Mouse (Mus musculus) heart, embryonic 16.5 days (tissue): ENCODE measurements around the gene Prrg3. TPM values are rescaled to one million over a fixed set of nuclear protein-coding genes. Genes with fewer than 3 reads are reported as not detected.

Experiments used
- ATAC-seq: fragments of 200-750 bp; cut with Nextera tagmentation; replicated peaks from 2 replicates; pipeline ENCODE4 v1.8.0; 2017; ENCODE audit warnings: moderate number of reproducible peaks; ENCODE audit not compliant: insufficient read depth, low FRiP score; ENCODE audit errors: extremely low read depth
- H3K27ac ChIP-seq: fragments of 300-500 bp; sonication (generic); 2 replicates; pipeline ENCODE4 v1.5.1; 2014; ENCODE audit warnings: mild to moderate bottlenecking, low read length, control low read depth, moderate library complexity
- H3K27me3 ChIP-seq: fragments of 300-500 bp; sonication (generic); 2 replicates; pipeline ENCODE4 v1.6.1; 2014; ENCODE audit warnings: low read length, mixed read lengths; ENCODE audit not compliant: control insufficient read depth, insufficient read depth
- H3K36me3 ChIP-seq: fragments of 300-500 bp; sonication (generic); 2 replicates; pipeline ENCODE4 v1.6.1; 2014; ENCODE audit not compliant: control insufficient read depth, insufficient read depth
- H3K4me1 ChIP-seq: fragments of 300-500 bp; sonication (generic); 2 replicates; pipeline ENCODE4 v1.6.1; 2014; ENCODE audit warnings: low read length, mixed read lengths; ENCODE audit not compliant: control insufficient read depth, insufficient read depth
- H3K4me2 ChIP-seq: fragments of 300-500 bp; sonication (generic); 2 replicates; pipeline ENCODE4 v1.6.1; 2014; ENCODE audit warnings: low read depth, mild to moderate bottlenecking, control low read depth, low read length
- H3K4me3 ChIP-seq: fragments of 300-500 bp; sonication (generic); 2 replicates; pipeline ENCODE4 v1.5.1; 2014; ENCODE audit warnings: mild to moderate bottlenecking, control low read depth, low read length
- H3K9ac ChIP-seq: fragments of 300-500 bp; sonication (generic); 2 replicates; pipeline ENCODE4 v1.6.1; 2014; ENCODE audit warnings: low read length, control low read depth
- H3K9me3 ChIP-seq: fragments of 300-500 bp; sonication (generic); replicated peaks from 2 replicates; pipeline ENCODE4 v1.6.1; 2016; ENCODE audit warnings: low read length; ENCODE audit not compliant: control insufficient read depth
- WGBS: fragments of 180-500 bp; shearing (Covaris S2); extraction: QIAGEN DNeasy Blood & Tissue Kit; methylation state at CpG from one replicate; pipeline ENCODE4 v1.1.7; 2014; 5-methylcytosine and 5-hydroxymethylcytosine counted together
- polyA plus RNA-seq: library from polyadenylated mRNA; unstranded; fragments of >200 nt; fragmentation: Nextera tagmentation; extraction: Ambion mirVana; gene quantifications from 2 replicates; pipeline ENCODE4 v1.2.1, GENCODE M21; 2015

The Prrg3 gene
- polyA plus RNA-seq, 1 experiment from 2014 or later: 10.0 TPM

- Histone ChIP-seq H3K9ac (no peak overlapping the region), H3K4me1 (no peaks in the 10 kb centered on the region), H3K4me2 (no peak overlapping the region), H3K27me3 (no peaks in the 10 kb centered on the region), H3K4me3 (no peak overlapping the region), H3K27ac (peak overlapping the region; percentile 57; the same call in 1 of the 2 replicates), H3K9me3 (no peaks in the 10 kb centered on the region), H3K36me3 (no peaks in the 10 kb centered on the region)
- no peak for ATAC-seq
- WGBS: 29% methylated on average over 3 of the region's 3 CpGs
Measured at GRCm38 (mm10) chrX:71980443-71980842, 18.0 kb downstream of the Prrg3 start.

- ATAC-seq: no peak
- Histone ChIP-seq H3K27me3 (no peaks in the 10 kb centered on the region), H3K4me2 (no peak overlapping the region), H3K27ac (peak overlapping the region; percentile 46; the same call in 1 of the 2 replicates), H3K4me1 (no peaks in the 10 kb centered on the region), H3K4me3 (no peak overlapping the region), H3K9me3 (no peaks in the 10 kb centered on the region), H3K9ac (no peak overlapping the region), H3K36me3 (no peaks in the 10 kb centered on the region)
- WGBS: 66% methylated on average over 2 of the region's 2 CpGs
Measured at GRCm38 (mm10) chrX:71981322-71981721, 18.9 kb downstream of the Prrg3 start.

DNA sequence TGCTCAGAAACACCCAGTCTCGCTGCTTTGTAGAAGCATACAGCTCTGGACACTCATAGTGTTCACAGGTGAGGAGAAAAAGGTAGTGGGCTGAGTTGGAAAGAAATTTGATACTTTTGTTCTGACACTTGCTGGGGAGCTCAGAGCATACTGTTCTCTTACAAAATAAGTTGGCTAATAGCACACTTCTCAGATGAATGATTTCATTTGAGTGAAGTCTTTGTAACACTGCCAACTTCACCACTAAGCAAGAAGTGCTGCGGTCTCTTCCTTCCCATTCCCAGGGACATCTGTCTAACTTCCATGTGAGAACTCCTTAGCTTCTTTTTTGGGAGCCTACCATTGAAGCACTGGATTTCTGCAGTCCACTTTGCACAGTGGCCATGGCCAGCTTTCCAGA, 20.8 kb downstream of the Prrg3 start:
- Histone ChIP-seq H3K9ac (no peak overlapping the region), H3K4me2 (no peak overlapping the region), H3K27ac (no peak overlapping the region), H3K4me3 (no peak overlapping the region), H3K4me1 (no peaks in the 10 kb centered on the region), H3K36me3 (no peaks in the 10 kb centered on the region), H3K9me3 (no peaks in the 10 kb centered on the region), H3K27me3 (no peaks in the 10 kb centered on the region)
- WGBS: 55% methylated on average over 2 of the region's 2 CpGs
- ATAC-seq: no peak

DNA sequence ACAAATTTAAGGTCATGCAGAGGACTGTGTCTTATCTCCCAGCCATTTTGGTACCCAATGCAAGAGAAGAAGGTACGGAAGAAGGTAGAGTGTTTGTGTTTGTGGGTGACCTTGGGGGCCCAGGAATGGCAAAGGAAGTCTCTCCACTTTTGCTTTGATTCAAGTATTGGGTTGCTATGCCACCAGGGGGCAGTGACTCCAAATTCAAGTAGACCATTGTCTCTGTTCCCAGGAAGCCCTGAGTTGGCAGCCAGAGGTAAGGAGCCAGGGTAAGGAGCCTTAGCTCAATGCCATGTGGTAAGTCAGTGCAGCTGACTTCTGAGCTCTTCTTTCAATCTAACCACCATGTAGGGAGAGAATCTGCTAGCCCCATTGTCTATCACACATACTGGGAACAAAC, 21.4 kb downstream of the Prrg3 start:
- WGBS: 63% methylated on average over 1 of the region's 1 CpGs
- ATAC-seq: no peak
- no peak overlapping the region; the same call in 1 of the 2 replicates for H3K27ac ChIP-seq
- no peaks in the 10 kb centered on the region for H3K27me3 ChIP-seq
- H3K4me2 ChIP-seq: no peak overlapping the region
- no peaks in the 10 kb centered on the region for H3K9me3 ChIP-seq
- H3K36me3 ChIP-seq: no peaks in the 10 kb centered on the region
- H3K9ac ChIP-seq: no peak overlapping the region
- no peaks in the 10 kb centered on the region for H3K4me1 ChIP-seq
- H3K4me3 ChIP-seq: no peak overlapping the region

DNA sequence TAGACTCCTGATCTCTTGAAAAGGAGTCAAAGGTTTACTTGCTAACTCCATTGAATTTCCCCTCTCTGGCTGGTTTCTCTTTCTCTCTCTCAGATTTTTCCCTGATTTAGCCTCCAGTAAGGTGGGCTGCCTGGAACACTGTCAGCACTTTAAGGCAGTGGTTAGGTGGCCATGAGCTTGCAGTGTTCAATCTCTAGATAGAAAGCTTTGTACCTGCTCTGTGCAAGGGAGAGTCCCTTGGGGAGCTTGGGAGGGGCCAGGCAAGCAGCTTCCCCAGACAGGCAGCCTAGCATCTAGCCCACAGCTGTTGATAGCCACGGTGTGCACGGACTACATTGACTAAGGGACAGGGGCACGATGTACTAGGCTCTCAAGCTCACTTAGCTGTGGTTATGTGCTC, 29.1 kb downstream of the Prrg3 start, which contains the start of gene Cnga2:
Cnga2 (plus strand) TSS at position 301 of the 400 bp plus-strand sequence.
- no peaks in the 10 kb centered on the region for H3K27me3 ChIP-seq
- no peaks in the 10 kb centered on the region for H3K4me1 ChIP-seq
- no peak within 1 kb of the TSS for H3K9ac ChIP-seq
- ATAC-seq: no peak
- no peak within 1 kb of the TSS for H3K4me2 ChIP-seq
- H3K9me3 ChIP-seq: no peaks in the 10 kb centered on the region
- no peak within 1 kb of the TSS for H3K4me3 ChIP-seq
- no peak within 1 kb of the TSS for H3K27ac ChIP-seq
- 78% methylated on average over 3 of the region's 3 CpGs for whole genome bisulfite sequencing
- no peaks in the 10 kb centered on the region for H3K36me3 ChIP-seq

- WGBS: 54% methylated on average over 1 of the region's 1 CpGs
- no peak for ATAC-seq
- Histone ChIP-seq H3K4me3 (no peak overlapping the region), H3K4me1 (no peaks in the 10 kb centered on the region), H3K4me2 (no peak overlapping the region), H3K27ac (no peak overlapping the region), H3K27me3 (no peaks in the 10 kb centered on the region), H3K9ac (no peak overlapping the region), H3K9me3 (no peaks in the 10 kb centered on the region), H3K36me3 (no peaks in the 10 kb centered on the region)
Measured at GRCm38 (mm10) chrX:71995972-71996371, 33.5 kb downstream of the Prrg3 start.

- H3K4me2 ChIP-seq: no peak overlapping the region
- no peak for ATAC-seq
- 0 out of 2 replicates have a peak, but pooled peaks cover 2% of the 10 kb centered on the region for H3K4me1 ChIP-seq
- H3K9ac ChIP-seq: no peak overlapping the region
- H3K27ac ChIP-seq: no peak overlapping the region
- no peaks in the 10 kb centered on the region for H3K9me3 ChIP-seq
- no peaks in the 10 kb centered on the region for H3K27me3 ChIP-seq
- H3K36me3 ChIP-seq: no peaks in the 10 kb centered on the region
- no peak overlapping the region for H3K4me3 ChIP-seq
Measured at GRCm38 (mm10) chrX:72009930-72010329, 47.5 kb downstream of the Prrg3 start.

DNA sequence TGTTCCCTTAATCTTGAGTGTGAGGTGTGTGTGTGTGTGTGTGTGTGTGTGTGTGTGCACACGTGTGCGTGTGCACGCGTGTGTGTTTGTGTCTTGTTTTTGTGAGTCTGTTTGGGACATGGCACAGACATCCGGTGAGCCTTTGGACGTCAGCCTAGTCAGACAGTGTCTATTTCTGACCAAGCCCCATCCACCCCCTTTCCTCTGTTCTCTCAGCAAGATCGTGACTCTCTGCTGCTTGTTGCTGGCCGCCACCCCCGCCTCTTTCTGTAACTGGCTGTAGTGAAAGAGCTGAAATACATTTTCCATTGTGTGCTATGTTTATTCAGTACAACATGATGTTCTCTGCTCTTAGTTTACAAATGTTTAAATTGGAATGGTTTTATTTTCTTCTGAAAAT, 49.8 kb downstream of the Prrg3 start:
- ATAC-seq: peak; percentile 76; the same call in 1 of the 2 replicates
- 0 out of 2 replicates have a peak, but pooled peaks cover 2% of the 10 kb centered on the region for H3K4me1 ChIP-seq
- no peak overlapping the region for H3K4me3 ChIP-seq
- H3K9me3 ChIP-seq: no peaks in the 10 kb centered on the region
- no peaks in the 10 kb centered on the region for H3K27me3 ChIP-seq
- H3K36me3 ChIP-seq: no peaks in the 10 kb centered on the region
- no peak overlapping the region for H3K9ac ChIP-seq
- H3K4me2 ChIP-seq: no peak overlapping the region
- 47% methylated on average over 9 of the region's 9 CpGs for WGBS
- peak overlapping the region; percentile 52 for H3K27ac ChIP-seq

- Histone ChIP-seq H3K4me3 (no peak overlapping the region), H3K9me3 (no peaks in the 10 kb centered on the region), H3K4me2 (no peak overlapping the region), H3K4me1 (0 out of 2 replicates have a peak, but pooled peaks cover 2% of the 10 kb centered on the region), H3K27me3 (no peaks in the 10 kb centered on the region), H3K27ac (peak overlapping the region; percentile 52; the same call in 1 of the 2 replicates), H3K9ac (no peak overlapping the region), H3K36me3 (no peaks in the 10 kb centered on the region)
- no peak for ATAC-seq
- 21% methylated on average over 3 of the region's 3 CpGs for WGBS
Measured at GRCm38 (mm10) chrX:72012804-72013203, 50.4 kb downstream of the Prrg3 start.
